Mouse (Mus musculus): ENCODE data around the gene Faap100. TPM values are rescaled to one million over a fixed set of nuclear protein-coding genes. Genes with fewer than 3 reads are reported as not detected.

Gene Faap100
- total RNA-seq, 2 experiments from 2014 or later: 58.8 to 62.0 TPM

DNA sequence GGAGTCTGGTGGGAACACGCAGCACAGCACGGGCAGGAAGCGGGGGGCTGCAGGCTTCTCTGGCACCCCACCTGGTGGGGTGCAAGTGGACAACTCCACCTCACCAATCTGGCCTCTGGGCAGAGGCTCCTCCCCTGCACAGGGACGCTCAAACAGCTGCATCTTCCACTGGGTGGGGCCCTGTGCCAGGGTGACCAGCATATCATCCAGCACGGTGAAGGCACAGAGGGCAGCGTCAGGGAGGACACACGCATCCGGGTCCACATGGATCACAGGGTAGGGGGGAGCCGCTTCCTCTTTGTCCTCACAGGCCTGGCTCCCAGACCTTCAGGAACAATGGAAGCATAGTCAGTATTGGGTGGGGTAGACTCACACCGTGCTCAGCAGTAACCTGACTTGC is 1.2 kb downstream of the Faap100 start:
- DNase-seq (ENCODE audit: low spot score in 2 of 2): no peak

DNA sequence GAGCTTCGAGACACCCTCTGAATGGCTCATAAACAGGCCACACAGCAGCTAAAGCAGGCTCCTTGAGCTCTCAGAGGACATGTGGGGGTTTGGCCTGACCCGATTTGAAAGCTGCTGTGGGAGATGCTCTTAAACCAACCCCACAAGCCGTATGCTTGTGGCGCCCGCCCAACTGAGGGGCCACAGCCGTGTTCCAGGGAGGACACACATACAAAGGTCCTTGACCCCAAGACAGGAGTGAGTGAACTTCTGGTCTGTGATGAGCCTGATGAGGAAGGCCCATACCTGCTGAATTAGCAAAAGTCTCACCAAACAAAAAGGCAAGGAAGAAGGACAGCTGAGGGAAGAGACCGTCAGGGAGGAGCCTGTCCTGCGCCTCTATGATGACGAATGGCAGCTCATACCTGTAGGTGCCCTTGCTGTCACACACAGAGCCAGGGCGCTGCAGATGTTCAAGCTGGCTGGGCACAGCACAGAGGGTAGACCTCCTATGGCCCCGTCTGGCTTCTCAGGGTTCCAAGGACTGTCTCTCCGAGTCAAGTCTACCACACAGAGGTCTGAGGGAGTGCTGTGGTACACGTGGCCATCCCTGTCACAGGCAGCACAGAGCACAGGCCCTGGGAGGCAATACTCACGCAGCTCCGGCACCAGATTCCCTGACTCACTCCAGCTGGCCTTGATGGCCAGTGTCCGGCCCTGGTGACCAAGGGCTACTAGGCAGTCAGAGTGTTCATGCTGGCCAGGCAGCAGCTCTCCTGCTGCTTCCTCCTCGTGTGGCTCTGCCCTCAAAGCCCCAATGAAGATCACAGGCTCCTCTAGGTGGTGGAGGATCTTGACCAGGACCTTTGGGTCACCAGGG is 2.0 kb downstream of the Faap100 start:
- no peak for DNase-seq (ENCODE audit: low spot score in 2 of 2)

DNA sequence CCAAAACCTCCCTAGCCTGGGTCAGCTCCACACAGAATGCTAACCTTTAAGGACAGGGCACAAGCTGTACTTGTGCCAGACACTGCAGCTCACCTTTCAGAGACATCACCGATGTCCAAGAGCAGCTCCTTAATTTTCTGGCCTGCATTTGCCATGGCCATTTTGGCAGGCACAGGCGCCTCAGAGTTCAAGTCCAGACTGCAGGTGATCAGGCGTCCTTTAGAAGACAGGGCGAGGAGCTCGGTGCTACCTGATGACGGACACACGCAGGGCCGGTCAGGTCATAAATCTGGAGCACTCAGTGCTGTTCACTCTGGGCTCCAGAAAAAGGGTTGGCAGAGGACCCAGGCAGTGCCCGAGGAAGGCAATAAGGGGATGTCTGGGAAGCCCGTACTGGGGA is 3.2 kb downstream of the Faap100 start:
- DNase-seq (ENCODE audit: low spot score in 2 of 2): no peak

GRCm38 (mm10) chr11:120373820-120374586 is 4.6 kb downstream of the Faap100 start:
- no peak for DNase-seq (ENCODE audit: low spot score in 2 of 2)

DNA sequence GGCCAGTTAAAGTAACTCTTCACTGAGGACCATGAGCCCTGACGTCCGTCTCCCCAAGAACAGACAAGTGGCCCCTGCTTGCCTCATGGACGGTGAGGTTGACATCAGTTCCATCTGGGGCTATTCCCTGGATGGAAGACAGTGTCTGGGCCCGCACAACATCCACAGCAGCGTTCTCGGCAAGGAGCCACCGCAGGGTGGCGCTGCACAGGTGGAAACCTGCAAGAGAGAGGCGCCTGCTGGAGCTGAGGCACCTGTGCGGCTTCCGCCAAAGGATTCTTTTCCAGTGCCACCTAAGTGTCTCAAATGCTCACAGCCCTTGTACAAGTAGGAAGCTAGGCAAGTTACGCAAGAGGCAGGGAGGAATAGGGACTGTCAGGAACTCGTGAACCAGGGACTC is 5.5 kb downstream of the Faap100 start:
- DNase-seq (ENCODE audit: low spot score in 2 of 2): no peak

DNA sequence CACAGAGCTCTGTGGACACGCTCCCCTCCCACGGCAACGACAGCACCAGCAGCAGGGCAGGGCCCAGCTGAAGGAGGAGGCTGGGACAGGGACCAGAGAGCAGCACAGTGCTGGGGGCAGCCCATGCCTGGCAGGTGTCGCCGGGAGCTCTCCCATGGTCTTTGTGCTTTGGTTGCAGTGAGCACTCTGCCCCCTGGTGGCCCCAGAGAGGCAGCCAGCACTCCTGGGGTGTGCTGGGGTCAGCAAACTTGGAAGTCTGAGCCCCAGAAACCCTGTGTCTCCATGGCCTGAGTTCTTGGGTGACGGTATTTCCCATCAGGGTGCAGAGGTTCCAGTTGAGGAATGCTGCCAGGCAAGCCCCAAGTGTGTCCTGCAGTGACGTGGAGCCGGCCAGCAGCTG is 8.9 kb downstream of the Faap100 start:
- peak; percentile 65 to 77 for DNase-seq (ENCODE audit: low spot score in 2 of 2)

DNA sequence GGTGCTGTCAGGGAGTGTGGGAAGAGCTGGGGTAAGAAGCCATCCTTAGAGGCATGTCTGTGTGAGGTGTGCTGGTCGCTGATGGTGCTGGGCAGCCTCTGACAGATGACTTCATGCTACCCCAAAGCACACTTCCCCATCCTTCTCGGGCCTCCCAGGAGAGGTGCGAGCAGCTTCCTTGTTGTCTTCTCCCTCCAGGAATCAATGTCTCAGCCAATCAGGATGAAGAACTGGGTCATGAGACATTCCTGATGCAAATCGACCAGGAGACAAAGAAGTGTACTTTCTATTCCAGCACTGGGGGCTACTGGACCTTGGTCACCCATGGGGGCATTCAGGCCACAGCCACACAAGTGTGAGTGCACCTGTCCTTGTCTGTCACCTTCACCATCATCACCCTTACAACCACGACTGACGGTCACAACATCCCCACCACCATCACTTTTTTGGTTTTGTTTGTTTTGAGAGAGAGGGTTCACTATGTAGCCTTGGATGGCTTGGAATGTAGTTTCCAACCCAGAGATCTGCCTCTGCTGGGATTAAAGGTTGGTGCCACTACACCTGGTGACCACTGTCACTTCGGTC is 12.0 kb downstream of the Faap100 start:
- no peak for DNase-seq (ENCODE audit: low spot score in 2 of 2)

DNA sequence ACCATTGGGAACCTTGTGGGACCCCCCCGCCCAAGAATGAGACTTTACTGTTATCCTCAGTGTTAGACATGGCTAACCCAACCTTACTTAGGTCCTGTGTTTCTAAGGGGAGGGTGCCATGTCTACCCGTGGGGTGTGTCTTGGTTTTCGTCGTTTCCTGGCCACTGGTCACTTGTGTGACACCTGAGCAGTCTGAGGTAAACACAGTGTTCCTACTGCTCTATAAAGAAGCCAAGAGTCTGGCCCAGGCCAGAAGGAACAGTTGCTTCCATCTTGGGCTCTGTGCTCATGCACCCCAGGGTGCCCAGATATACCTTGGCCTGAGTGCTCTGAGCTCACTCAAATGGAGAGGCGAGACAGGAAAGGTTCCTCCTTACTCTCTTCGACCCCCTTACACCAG is 15.7 kb downstream of the Faap100 start:
- no peak for DNase-seq (ENCODE audit: low spot score in 2 of 2)

- no peak for DNase-seq (ENCODE audit: low spot score in 2 of 2)
Observed at GRCm38 (mm10) chr11:120361295-120361694, 17.3 kb downstream of the Faap100 start, which contains the start of gene Fscn2. Gene Fscn2, plus strand, starts transcription at chr11:120361534.

- no peak for DNase-seq (ENCODE audit: low spot score in 2 of 2)
Observed at GRCm38 (mm10) chr11:120360755-120361154, 17.8 kb downstream of the Faap100 start.

GRCm38 (mm10) chr11:120360062-120360461 is 18.5 kb downstream of the Faap100 start:
- DNase-seq (ENCODE audit: low spot score in 2 of 2): no peak

DNA sequence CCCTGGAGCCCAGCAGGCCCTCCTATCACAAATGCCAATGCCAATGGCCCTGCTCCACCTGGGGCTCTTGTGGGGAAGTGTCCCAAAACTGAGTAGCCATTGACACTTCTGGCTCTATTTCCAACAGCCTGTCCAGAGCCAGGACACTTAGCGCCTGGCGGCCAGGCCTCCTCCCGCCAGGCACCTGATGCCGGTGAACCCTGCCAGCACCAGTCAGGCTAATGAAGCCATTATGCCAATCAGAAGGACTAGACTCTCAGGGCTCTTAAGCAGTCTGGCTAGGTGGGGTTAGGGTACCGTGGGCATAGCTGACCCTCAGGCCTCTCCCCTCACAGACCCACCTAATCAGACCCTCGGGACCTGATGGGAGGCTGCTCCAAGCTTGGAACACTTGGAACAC is 19.2 kb downstream of the Faap100 start:
- DNase-seq (ENCODE audit: low spot score in 2 of 2): no peak

GRCm38 (mm10) chr11:120357791-120358401 is 20.7 kb downstream of the Faap100 start:
- peak; percentile 82 to 83 for DNase-seq (ENCODE audit: low spot score in 2 of 2)

- DNase-seq (ENCODE audit: low spot score in 2 of 2): no peak
Observed at GRCm38 (mm10) chr11:120356900-120357299, 21.7 kb downstream of the Faap100 start.

DNA sequence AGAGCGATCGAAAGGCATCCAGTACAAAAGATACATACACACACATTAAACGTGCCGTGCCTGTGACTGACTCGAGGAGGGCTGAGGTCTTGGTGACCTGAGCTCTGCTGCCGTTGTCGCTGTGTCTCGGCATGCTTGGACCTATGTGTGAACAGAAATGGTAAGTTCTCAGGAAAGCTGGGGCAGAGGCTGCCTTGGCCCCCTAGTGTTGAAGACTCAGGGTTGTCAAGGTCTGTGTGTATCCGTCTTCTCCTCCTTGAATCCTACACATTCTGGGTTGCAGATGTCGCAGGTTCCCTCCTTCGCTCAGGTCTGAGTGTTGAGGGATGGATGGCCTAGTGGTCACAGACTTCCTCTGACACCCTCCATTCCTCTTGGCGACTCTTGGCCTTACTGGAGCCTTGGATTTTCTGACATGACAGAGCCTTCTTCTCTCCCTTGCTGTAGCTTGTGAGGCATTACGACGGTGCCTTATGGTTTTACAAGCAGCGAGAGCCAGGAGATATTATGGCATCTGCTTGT is 22.2 kb downstream of the Faap100 start:
- no peak for DNase-seq (ENCODE audit: low spot score in 2 of 2)

- no peak for DNase-seq (ENCODE audit: low spot score in 2 of 2)
Observed at GRCm38 (mm10) chr11:120355277-120356039, 23.1 kb downstream of the Faap100 start.

DNA sequence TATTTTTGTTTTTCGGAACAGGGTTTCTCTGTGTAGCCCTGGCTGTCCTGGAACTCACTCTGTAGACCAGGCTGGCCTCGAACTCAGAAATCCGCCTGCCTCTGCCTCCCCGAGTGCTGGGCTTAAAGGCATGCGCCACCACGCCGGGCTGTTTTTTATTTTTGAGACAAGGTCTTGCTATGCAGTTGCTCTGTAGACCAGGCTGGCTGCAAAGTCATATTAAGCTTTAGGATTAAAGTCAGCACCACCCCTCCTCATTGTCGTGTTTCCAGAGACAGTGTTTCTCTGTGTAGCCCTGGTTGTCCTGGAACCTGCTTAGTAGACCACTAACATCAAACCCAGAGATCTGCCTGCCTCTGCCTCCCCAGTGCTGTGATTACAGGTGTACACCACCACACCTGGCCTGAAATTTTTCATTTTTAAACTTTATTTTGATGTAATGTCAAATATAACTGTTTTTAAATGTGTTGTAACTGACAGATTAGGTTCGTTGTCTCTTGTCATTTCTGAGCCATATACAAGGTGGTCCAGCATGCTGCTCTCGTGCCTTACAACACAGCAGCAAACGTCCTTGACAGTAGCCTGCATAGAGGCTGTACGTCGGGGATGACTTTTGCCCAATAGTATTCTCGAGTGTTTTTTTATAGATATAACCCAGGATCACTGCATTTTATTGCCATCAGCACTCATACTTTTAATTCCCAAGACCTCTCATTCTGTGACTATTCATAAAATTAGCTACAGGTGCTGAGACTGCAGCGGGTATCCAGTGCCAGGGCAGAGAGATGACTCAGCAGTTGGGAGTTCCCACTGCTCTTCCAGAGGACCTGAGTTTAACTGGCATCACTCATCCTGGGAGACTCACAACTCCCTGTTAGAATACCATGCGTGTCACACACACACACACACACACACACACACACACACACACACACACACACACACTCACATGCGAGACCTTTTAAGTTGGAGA is 24.0 kb downstream of the Faap100 start:
- DNase-seq (ENCODE audit: low spot score in 2 of 2): no peak

- DNase-seq (ENCODE audit: low spot score in 2 of 2): peak; percentile 71 to 79
Observed at GRCm38 (mm10) chr11:120353500-120354303, 24.9 kb downstream of the Faap100 start.
